Mouse (Mus musculus) naive thymus-derived CD4-positive, alpha-beta T cell, adult 5 months (primary cell): ENCODE results near the gene Gtf3c3. TPM values are rescaled to one million over a fixed set of nuclear protein-coding genes. Genes with fewer than 3 reads are reported as not detected.

Experiments used
- polyA plus RNA-seq: library from polyadenylated mRNA; unstranded; fragments of 100-300 nt; shearing (Covaris generic); gene quantifications from one replicate; pipeline ENCODE4 v1.2.1, GENCODE M21; 2017

Gtf3c3 gene
- polyA plus RNA-seq: 15.2 TPM

DNA sequence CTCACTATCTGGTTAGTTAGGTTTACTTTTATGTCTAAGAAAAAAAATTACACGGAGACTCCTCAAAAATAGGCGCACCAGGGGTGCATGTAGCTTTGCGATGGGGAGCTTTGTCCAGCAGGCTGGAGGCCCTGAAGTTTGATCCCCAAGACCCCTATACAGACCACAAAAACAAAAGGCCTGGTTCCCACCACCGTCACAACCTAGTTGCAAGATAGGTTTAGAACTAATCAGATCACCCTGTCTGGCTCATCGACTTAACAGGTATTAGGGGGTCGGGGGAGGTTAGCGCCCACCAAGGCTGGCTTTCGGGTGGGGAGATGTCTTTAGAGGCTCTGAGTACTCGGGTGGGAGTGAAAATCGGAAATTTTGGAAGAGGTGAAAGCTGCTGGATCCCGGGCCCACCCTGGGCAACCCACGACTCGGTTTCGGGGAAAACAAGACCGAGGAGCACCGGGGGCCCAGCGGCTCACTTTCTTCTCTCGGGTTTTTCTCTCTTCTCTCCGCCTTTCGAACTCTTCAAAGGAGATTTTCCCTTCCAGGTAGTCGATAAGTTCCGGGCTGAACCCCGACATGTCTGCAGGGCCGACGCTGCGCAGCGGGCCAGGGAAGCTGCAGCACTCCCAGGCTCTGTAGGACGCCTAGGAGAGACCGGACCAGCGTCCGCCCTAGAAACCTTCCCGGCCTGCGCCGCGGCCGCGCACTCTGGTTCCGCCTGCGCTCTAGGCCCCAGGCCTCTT is at the start of gene Gtf3c3:
Gene Gtf3c3 (minus strand): TSS at position 632 of the 740 bp plus-strand sequence.

Other genes starting within 250 kb of the Gtf3c3 start
- 0.02 TPM for gene Hecw2, start 243.8 kb downstream of the Gtf3c3 start, polyA plus RNA-seq
- gene Ccdc150, start 188.3 kb downstream of the Gtf3c3 start, polyA plus RNA-seq: 0.63 TPM
- 14.2 TPM for gene Pgap1, start 118.7 kb upstream of the Gtf3c3 start, polyA plus RNA-seq